Mouse (Mus musculus): Measurements from ENCODE around the gene Aspg.

The Aspg gene

DNA sequence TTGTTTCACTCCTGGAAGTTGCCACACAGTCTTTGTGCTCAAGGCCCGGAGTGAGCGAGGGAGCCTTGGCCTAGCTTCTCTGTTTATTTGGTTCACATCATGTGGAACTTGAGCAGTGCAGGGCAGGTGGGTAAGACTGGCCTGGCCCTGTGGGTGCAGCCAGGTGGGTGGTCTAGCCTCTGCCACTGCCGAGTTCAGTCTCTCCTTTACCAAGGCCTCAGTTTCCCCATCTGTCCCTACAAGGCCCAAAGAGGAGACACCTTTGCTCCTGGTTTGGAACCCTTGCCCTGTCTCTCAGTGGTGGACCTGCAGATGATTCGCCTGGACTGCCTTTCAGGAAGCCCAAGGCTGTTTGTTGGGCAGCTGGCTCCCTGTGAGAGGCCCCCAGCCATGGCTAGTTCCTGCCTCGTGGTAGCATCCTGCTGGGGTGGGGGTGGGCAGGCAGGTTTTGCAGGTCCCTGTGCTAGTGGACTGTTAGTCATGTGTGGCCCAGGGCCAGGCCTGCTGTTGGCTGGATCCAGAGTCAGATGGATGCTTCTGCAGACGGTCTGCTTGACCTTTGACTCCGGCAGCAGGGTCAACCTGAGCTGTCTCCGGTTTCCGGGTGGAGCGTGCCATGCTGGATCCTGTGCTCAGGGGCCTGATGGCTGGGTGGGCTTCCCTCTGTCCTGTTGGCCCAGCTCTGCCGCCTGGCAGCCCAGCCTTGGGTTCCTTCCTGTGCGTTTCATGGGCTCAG, 44.9 kb downstream of the Aspg start:
- DNase-seq (ENCODE audit: low read depth), result no peak

DNA sequence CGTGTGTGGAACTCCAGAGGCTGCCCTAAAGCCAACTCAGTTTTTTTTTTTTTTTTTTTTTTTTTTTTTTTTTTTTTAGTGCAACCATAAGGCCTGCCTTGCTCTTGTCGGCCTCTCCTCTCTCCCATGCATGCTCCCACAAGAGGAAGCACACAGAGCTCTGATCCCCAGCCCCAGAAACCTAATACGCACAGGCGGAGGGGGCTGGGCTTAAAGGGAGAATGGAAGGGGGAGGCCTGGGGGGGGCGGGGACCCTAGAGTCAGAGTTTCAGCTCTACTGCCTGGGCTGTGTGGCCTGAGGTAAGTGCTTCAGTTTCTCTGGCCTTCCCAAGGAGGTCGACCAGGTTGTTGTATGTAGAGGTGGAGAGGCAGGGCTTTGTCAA, 45.5 kb downstream of the Aspg start:
- no peak for DNase-seq (ENCODE audit: low read depth)

DNA sequence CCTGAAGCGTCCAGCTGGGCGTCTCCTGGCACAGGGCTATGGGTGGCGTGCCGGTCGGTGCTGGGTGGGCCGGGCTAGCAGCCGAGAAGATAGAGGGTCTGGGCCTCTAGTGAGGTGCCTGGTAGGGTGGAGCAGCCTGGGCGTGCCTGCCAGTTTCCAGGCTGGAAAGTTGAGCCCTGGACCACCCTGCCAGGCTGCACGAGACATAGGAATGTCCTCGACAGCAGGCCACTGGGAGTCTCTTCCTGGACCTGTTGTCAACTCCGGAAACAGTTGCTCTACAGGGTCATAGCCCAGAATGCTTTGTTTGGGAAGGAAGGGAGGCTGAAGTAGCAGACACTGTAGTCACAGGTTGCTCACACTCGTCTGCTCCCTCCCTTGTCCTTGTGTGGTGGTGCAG, 47.1 kb downstream of the Aspg start:
- no peak for DNase-seq (ENCODE audit: low read depth)

DNA sequence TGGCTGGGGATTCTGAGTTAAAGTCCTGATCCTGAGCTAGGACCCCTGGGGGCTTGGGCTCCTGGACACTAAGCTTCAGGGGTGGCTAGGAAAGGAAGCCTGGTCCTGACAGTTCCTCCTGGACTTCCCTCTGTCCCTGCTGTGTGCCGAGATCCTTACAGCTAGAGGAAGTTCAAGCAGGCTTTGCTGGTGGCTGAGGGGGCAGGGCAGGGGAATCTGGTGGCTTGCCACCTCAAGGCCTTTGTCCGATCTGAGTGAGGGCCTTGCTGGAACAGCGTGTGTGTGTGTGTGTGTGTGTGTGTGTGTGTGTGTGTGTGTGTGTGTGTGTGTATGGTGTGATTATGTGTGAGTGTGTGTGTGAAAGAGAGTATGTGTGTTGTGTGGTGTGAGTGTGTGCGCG, 48.0 kb downstream of the Aspg start:
- no peak for DNase-seq (ENCODE audit: low read depth)

DNA sequence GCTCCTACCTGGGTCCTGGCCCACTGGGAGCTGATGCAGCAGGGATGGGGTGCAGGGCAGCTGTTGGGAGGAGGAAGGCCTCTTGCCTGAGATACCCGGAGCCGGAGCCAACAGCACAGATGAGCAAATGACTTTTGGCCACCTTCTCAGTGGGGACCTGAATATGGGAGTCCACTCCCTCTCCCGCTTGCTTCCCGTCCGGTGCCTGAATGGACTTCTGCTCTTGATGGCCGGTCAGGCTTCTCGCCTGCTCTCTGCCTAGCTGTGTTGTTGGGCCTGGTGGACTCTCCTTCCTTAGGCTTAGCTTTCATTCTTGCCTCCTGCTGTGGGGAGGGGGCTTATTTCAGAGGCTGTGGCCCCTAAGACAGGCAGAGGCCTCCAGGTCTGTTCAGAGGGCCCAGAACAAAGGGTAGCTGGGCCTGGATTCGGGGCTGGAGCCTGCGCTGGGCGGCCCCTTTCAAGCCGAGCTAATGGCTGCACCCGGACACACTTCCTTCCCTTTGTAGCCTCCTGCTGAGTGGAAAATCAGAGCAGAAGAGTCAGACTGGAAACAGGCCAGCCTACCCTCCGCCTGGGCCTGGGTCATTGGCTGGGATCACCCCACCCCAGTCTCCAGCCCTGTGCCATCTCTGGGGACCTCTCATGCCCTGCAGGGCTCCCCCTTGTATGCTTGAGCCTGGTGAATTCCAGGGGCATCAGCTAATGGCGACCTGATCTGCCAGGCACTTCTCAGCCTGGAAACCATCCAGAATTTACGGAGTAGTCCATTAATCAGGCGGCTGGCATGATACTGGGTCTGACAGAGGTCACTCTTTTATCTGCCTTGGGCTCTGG, 49.0 kb downstream of the Aspg start:
- no peak for DNase-seq (ENCODE audit: low read depth)

DNA sequence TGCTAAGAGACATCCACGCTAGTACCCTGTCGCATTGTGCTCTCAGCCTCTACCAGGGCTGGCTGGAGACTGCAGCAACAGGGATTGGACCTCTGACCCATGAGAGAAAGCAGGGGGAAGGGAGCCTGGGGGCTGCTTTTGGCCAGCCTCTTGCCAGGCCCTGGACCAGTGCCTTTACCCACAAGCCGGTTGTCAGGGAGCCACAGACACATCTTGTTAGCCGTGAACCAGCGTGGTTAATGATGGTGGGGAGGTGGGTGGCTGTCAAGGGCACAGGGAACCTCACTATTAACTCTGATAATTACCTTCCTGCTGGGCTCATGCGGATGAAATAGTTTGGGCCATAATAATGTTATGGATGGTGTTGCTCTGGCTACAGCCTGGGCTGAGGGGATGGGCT, 50.3 kb downstream of the Aspg start:
- no peak for DNase-seq (ENCODE audit: low read depth)

DNA sequence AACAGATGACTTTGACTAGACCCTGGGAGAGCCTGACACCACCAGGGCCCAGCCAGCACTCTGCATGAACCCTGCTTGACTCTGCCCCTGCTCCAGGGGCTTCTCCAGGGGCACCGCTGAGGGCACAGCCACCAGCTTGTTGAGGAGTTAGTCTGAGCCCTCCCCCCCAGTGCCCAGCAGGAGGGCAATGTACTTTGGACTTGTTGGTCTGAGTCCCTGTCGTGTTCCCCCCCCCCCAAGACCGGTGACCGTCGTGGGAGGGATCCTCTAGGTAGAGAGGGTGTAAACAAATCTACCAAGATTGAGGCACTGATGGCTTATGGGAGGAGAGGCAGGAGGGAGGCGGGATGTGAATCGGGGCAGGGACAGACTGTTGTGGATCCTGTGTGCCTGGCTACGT, 51.8 kb downstream of the Aspg start:
- DNase-seq (ENCODE audit: low read depth), result no peak

DNA sequence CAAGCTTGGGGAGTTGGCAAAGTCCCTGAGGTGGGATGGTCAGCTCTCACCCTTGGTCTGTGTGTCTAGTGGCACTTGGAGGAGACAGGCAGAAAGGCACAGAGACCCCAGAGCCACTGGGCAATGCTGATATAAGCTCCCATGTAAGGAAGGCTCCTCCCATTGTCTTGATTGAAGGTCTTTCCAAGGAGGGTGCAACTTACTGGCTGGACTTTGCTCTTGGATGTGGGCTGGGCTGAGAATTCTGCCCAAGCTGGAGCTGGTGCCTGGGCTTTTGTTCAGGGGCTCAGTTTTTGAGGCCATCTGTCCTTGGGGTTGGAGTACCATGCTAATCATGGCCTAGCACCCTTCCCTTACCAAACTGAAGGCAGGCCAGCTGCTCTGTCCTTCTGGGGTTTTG, 52.3 kb downstream of the Aspg start:
- DNase-seq (ENCODE audit: low read depth), result no peak

DNA sequence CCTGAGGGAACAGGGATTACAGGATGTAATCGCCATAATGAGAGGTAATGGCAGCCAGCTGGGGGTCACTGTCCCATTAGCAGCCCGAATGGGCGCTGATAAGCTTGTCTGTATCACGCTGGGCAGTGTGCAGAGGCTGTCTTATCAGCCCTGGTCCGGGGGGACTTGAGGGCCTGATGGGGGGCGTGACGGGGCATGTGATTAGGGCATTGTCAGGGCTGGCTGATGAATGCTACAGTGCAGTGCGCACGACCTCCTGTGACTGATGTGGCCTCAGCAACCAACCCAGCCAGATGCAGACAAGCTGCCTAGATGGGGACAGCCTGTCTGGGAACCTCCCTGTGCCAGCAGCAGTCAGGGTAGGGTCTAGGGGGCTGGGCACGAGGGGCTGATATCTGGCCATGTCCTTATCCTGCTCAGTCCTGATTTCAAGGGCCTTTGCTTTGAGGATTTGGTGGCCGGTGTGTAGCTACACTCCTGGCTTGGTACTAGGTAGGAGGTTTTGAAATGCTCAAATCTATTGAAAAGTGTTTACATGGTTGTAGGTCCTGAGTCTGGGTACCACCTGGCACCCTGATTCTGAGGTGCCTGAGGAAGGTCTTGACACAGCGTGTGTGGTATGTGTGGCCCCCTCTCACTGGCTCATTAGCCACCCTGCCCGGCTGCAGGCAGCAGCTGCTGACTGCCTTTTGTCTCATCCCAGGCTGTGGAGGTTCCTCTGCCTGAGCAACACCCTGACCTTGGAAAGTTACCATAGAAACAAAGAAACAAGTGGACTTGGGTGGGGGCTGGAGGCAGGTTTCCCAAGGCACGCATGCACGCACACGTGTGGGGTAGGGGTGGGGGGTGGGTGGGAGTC, 57.7 kb downstream of the Aspg start:
- no peak for DNase-seq (ENCODE audit: low read depth)

DNA sequence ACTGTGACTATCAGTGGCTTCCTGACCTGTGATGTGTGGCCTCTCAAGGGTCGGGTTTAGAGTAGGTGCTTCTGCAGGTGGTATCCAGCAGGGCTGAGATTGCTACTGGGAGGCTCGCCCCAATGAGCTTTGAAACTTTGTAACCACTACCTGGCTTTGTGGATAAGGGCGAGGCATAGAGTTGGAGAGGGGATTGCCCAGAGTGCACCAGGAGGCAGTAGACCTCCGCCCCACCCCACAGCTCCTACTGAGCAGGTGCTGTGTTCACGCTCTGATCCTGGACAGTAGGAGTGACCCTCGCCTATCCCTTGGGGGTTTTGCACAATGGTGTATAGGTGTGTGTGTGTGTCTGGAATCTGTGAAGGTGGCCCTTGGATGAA, 58.4 kb downstream of the Aspg start:
- no peak for DNase-seq (ENCODE audit: low read depth)

DNA sequence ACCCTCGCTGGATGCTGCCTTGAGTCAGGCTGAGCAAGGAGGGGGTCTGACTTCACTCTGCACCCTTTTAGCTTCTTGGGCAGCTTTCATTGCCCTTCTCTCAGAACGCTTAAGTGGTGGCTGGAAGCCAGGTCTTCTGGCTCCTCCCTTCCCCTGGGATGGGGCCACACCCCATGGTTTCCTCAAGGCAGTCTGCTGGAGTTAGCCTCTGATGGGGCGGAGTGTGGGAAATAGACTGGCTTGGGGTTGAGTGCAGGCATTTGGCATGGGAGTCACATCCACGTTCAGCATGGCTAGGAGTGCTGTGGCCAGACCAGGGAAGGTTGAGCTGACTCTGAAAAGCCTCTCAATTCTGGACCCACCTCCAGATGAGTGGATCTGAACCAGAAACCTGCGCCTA, 62.8 kb downstream of the Aspg start:
- DNase-seq (ENCODE audit: low read depth), result no peak

DNA sequence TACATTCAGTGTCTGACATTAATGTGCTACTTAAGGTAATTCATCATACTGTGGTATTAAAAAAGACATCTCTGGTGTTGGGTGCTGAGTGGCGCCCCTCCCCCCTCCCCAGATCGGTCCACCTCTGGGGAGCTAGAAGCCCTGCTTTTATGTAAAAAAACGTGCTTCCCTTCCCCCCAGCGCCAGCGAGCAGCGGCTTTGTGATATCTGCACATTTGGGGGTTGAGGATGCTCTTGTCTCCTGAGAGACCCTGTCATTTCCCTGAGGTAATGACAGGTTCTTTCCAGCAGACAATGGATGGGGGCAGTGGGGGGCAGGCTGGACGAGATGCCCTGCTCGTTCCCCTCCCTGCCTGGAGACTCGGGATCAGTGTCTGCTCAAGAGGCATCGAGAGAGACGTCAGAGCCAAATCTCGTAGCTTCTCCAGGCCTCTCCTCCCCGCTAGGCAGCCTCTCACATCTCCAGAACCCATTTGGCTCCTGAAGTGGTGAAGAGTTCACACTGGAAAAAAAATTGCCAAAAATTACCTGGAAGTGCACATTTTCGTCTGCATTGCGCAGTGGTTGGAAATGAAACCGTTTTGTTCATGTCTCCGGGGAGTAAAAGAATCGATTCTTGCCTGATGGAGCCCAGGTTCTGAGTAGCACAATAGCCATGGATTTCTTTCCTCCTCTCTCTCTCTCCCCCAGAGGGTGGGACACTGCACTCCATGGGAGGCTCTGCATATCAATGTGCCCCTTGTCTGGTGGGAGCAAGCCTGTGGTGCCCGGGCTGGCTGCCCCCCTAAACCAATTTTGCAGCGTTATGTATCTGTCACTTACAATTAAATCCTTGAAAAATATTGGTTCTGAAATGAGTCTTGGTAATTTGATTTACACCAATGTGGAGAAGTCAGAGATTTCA, 64.4 kb downstream of the Aspg start:
- DNase-seq (ENCODE audit: low read depth), result no peak

DNA sequence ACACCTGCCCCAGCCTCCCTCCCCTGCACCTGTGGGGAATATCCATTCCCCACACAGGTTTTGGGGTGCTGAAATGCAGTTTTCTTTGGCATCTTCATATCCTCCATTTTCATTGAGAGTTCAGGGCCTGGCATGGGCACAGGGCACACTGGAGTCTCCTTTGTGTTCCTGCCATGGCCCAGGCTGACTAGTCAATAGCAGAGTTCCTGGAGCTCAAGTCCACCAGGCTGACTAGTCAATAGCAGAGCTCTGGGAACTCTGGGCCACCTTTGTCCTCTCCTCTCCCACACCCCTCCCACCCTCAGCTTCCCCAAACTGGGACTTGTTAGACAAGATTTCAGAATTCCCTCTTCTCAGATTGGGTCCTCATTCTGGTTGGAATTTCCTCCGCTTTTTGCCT, 65.2 kb downstream of the Aspg start:
- DNase-seq (ENCODE audit: low read depth), result no peak

DNA sequence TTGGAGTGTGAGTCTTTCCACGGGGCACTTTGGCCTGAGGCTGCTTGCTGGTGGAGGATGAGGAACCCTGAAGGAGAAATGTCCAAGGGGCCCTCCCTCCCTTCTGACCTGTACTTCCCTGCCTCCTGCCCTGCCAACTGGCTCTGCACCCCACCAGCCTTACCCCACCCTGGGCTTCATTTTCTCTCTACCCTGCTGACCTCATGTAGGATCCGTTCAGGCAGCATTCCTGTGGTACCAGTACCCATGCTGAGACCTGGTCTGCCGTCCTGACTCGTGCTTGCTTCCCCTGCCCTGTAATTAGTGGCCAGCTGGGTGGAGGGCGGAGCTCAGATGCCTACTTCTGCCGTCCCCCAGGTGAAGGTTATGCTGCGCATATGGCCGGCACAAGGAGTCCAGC, 65.7 kb downstream of the Aspg start:
- DNase-seq (ENCODE audit: low read depth), result no peak
